ENCODE assay signal across 15 mouse cellular contexts in genomic region chr5:139216121-139216520, GRCm38 (mm10).
"Had no signal": no experiment of that assay in that cellular context is flagged by ENCODE, and none has a peak within 500 bp of the region (broad histone marks: within the 10 kb centered on the region; RNA-seq: fewer than 3 reads in every experiment).

No protein-coding gene starts in this region.

- DNase-seq: kidney, adult 18-20 months; kidney, postnatal 25 days; layer of hippocampus, adult 9-11 months; liver, postnatal 0 days; lung, embryonic 14.5 days; thymus, postnatal 25 days had no signal

- H3K27ac ChIP-seq: kidney, postnatal 0 days; liver, embryonic 14.5 days; macrophage; midbrain, embryonic 12.5 days; midbrain, embryonic 15.5 days; neural tube, embryonic 13.5 days had no signal

- H3K27me3 ChIP-seq: midbrain, embryonic 12.5 days; midbrain, embryonic 15.5 days; neural tube, embryonic 13.5 days had no signal

- H3K4me3 ChIP-seq: layer of hippocampus, adult 2 months; midbrain, embryonic 12.5 days; midbrain, embryonic 15.5 days; neural tube, embryonic 13.5 days had no signal

- ATAC-seq: intestine, embryonic 16.5 days; liver, postnatal 0 days; lung, postnatal 0 days; midbrain, embryonic 15.5 days had no signal
